Mouse (Mus musculus) limb, embryonic 14.5 days (tissue): ENCODE results near the gene Agt. TPM values are rescaled to one million over a fixed set of nuclear protein-coding genes. Genes with fewer than 3 reads are reported as not detected.
A peak's percentile ranks its signal among the peaks of the same experiment; 100 is the strongest.

Experiments used
- ATAC-seq: fragments of 200-750 bp; cut with Nextera tagmentation; 2 replicates; pipeline ENCODE4 v1.8.0; 2017; ENCODE audit warnings: low read depth, moderate number of reproducible peaks, moderate TSS enrichment; ENCODE audit not compliant: low FRiP score
- DNase-seq: peaks from one replicate; pipeline ENCODE4 v3.0.0-alpha.2; 2015; ENCODE audit warnings: low spot score
- H3K27ac ChIP-seq: fragments of 300-500 bp; sonication (generic); replicated peaks from 2 replicates; pipeline ENCODE4 v1.5.1; 2014; ENCODE audit warnings: low read depth, mild to moderate bottlenecking, low read length, moderate library complexity, mixed read lengths
- H3K27me3 ChIP-seq: fragments of 300-500 bp; sonication (generic); 2 replicates; pipeline ENCODE4 v1.6.1; 2014; ENCODE audit warnings: low read length, mixed read lengths; ENCODE audit not compliant: control insufficient read depth, insufficient read depth
- H3K36me3 ChIP-seq: fragments of 300-500 bp; sonication (generic); 2 replicates; pipeline ENCODE4 v1.6.1; 2014; ENCODE audit warnings: mild to moderate bottlenecking, low read length, moderate library complexity, mixed read lengths; ENCODE audit not compliant: control insufficient read depth, insufficient read depth
- H3K4me1 ChIP-seq: fragments of 300-500 bp; sonication (generic); 2 replicates; pipeline ENCODE4 v1.6.1; 2014; ENCODE audit warnings: antibody characterized with exemption, low read length, mixed read lengths; ENCODE audit not compliant: control insufficient read depth, insufficient read depth
- H3K4me2 ChIP-seq: fragments of 300-500 bp; sonication (generic); replicated peaks from 2 replicates; pipeline ENCODE4 v1.6.1; 2014; ENCODE audit warnings: low read depth, mild to moderate bottlenecking, low read length, moderate library complexity; ENCODE audit not compliant: severe bottlenecking
- H3K4me3 ChIP-seq: fragments of 300-500 bp; sonication (generic); replicated peaks from 2 replicates; pipeline ENCODE4 v1.5.1; 2014; ENCODE audit warnings: low read length
- H3K9ac ChIP-seq: fragments of 300-500 bp; sonication (generic); 2 replicates; pipeline ENCODE4 v1.6.1; 2014; ENCODE audit warnings: mild to moderate bottlenecking, low read depth, low read length, moderate library complexity; ENCODE audit not compliant: severe bottlenecking
- H3K9me3 ChIP-seq: fragments of 300-500 bp; sonication (generic); 2 replicates; pipeline ENCODE4 v1.6.1; 2016; ENCODE audit warnings: low read length; ENCODE audit not compliant: control insufficient read depth
- POLR2A ChIP-seq: fragments of 200-500 bp; IDR thresholded peaks from 2 replicates; pipeline ENCODE4 v1.8.0; 2012; ENCODE audit warnings: inconsistent platforms, mild to moderate bottlenecking, moderate library complexity, borderline replicate concordance; ENCODE audit not compliant: insufficient read depth, insufficient read length; ENCODE audit errors: extremely low read depth
- WGBS: fragments of 180-500 bp; shearing (Covaris S2); extraction: QIAGEN DNeasy Blood & Tissue Kit; methylation state at CpG from one replicate; pipeline ENCODE4 v1.1.7; 2014; 5-methylcytosine and 5-hydroxymethylcytosine counted together
- polyA plus RNA-seq, 2 experiments: library from polyadenylated mRNA; depleted of rRNA in 1 of 2; stranded (reverse) in 1 of 2; unstranded in 1 of 2; fragments of >200 nt; fragmentation: Nextera tagmentation in 1 of 2; extraction: Ambion mirVana in 1 of 2; gene quantifications; 2 replicates each; pipeline versions ENCODE4 v1.2.1 to v1.2.3; 2012 to 2014

Agt gene
- polyA plus RNA-seq, 2 experiments, result 1.1 to 1.5 TPM

DNA sequence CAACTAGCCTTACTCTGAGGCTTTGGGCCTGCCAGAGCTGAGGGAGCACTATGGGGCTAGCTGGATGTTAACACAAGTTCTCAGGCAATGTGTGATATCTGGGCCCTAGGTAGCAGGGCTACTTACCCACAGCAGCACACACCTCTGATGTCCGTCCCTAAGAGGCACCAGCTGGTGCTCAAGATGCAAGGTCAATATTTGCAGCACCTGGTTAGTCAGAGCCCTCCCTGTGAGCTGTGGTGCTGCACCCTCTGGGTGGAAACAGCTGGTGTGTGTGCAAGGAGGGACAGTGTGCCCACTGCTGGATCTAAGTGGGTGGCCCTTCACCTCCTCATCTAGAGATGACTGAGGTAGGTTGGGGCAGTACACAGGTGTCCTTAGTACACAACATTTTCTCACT is 7.2 kb upstream of the Agt start:
- H3K36me3 ChIP-seq, result no peaks in the 10 kb centered on the region
- H3K27ac ChIP-seq, result no peak overlapping the region
- DNase-seq (no peak), ATAC-seq (no peak)
- no peaks in the 10 kb centered on the region for H3K27me3 ChIP-seq
- no peaks in the 10 kb centered on the region for H3K9me3 ChIP-seq
- no peak overlapping the region for H3K4me3 ChIP-seq
- H3K9ac ChIP-seq, result no peak overlapping the region
- H3K4me2 ChIP-seq, result no peak overlapping the region
- 0 out of 2 replicates have a peak, but pooled peaks cover 2% of the 10 kb centered on the region for H3K4me1 ChIP-seq
- 67% methylated on average over 1 of the region's 1 CpGs for WGBS
- no peak for TF ChIP-seq POLR2A

DNA sequence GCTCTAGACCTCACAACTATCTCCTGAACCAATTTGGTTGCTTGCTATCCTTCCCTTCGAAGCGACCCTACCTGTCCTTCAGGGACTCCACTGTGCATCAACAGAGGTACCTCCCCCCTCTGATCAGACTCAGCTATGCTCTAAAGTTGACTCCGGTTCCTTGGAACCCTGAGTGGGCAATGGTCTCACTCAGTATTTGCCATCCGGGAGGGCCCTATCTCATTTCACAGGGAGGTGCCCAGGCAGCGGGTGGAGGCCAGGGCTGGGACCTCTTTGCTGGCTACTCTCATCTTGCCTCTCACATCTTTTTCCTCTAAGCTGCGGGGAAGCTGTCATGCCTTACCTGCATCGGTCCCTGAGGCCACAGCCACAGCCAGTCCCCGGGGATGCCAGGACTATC is 6.3 kb upstream of the Agt start, which contains the start of gene Capn9:
Gene Capn9 (plus strand): TSS at position 301 of the 400 bp plus-strand sequence.
- H3K27ac ChIP-seq, result no peak within 1 kb of the TSS
- no peak within 1 kb of the TSS for H3K4me3 ChIP-seq
- TF ChIP-seq POLR2A, result no peak
- no peak within 1 kb of the TSS for H3K9ac ChIP-seq
- H3K4me1 ChIP-seq, result 0 out of 2 replicates have a peak, but pooled peaks cover 2% of the 10 kb centered on the region
- H3K4me2 ChIP-seq, result no peak within 1 kb of the TSS
- H3K36me3 ChIP-seq, result no peaks in the 10 kb centered on the region
- no peak for ATAC-seq
- H3K27me3 ChIP-seq, result no peaks in the 10 kb centered on the region
- no peak for DNase-seq
- WGBS, result 85% methylated on average over 8 of the region's 8 CpGs
- no peaks in the 10 kb centered on the region for H3K9me3 ChIP-seq

DNA sequence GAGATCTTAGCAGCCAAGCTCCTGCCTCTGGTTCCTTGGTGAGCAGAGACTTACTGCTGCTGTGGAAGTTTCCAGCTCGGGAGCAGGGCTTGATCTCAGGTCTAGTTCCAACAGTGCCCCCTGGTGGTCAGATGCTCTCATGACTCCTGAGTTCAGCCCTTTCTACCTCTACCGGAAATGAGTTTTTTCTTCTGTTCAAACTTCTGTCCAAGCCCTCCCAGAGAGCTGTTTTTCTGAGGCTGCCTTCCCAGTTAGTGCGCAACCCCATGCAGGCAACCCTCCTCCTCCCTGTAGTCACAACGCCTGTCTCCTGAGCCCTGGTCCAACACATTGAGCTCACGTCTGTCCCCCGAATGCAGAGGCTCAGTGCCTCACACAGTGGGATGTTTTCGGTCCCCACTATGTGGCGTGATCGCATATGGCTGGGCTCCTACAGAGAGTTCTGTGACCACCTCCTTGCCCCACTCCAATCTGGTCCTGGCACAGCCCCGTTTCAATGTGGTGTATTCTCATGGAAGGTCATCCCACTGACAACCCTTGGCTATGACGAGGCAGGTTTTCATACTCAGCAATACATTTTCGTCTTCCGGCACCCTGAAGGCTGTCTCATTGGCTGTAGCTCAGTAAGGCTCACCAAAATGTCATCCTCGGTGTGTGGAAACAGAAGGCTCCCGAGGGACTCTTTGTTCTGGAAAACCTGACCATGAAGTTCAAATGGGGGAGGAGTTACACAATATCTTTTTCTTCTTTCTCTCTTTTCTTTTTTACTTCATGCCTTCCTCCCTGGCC is 4.2 kb upstream of the Agt start:
- 0 out of 2 replicates have a peak, but pooled peaks cover 5% of the 10 kb centered on the region for H3K4me1 ChIP-seq
- no peaks in the 10 kb centered on the region for H3K9me3 ChIP-seq
- no peak for TF ChIP-seq POLR2A
- no peak overlapping the region for H3K9ac ChIP-seq
- H3K27me3 ChIP-seq, result no peaks in the 10 kb centered on the region
- peak; percentile 96 for DNase-seq
- no peak overlapping the region for H3K4me3 ChIP-seq
- H3K36me3 ChIP-seq, result no peaks in the 10 kb centered on the region
- no peak overlapping the region for H3K4me2 ChIP-seq
- WGBS, result 65% methylated on average over 15 of the region's 15 CpGs
- ATAC-seq, result peak; percentile 66; the same call in 1 of the 2 replicates
- no peak overlapping the region for H3K27ac ChIP-seq

DNA sequence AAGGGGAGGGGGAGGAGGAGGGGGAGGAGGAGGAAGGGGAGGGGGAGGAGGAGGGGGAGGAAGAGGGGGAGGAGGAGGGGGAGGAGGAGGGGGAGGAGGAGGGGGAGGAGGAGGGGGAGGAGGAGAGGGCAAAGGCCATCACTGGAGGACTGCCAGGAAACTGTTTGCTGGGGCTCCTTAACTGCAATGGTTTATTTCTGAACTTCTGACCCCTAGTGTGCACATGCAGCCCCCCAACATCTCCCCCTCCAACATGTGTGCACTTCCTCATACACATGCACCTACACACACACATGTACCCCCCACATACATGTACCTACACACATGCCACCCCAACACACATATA is 2.9 kb upstream of the Agt start:
- DNase-seq (no peak), ATAC-seq (no peak)
- Histone ChIP-seq H3K27ac (no peak overlapping the region), H3K27me3 (no peaks in the 10 kb centered on the region), H3K4me2 (no peak overlapping the region), H3K36me3 (no peaks in the 10 kb centered on the region), H3K9ac (no peak overlapping the region), H3K9me3 (no peaks in the 10 kb centered on the region), H3K4me1 (0 out of 2 replicates have a peak, but pooled peaks cover 5% of the 10 kb centered on the region), H3K4me3 (no peak overlapping the region)
- TF ChIP-seq POLR2A, result no peak

DNA sequence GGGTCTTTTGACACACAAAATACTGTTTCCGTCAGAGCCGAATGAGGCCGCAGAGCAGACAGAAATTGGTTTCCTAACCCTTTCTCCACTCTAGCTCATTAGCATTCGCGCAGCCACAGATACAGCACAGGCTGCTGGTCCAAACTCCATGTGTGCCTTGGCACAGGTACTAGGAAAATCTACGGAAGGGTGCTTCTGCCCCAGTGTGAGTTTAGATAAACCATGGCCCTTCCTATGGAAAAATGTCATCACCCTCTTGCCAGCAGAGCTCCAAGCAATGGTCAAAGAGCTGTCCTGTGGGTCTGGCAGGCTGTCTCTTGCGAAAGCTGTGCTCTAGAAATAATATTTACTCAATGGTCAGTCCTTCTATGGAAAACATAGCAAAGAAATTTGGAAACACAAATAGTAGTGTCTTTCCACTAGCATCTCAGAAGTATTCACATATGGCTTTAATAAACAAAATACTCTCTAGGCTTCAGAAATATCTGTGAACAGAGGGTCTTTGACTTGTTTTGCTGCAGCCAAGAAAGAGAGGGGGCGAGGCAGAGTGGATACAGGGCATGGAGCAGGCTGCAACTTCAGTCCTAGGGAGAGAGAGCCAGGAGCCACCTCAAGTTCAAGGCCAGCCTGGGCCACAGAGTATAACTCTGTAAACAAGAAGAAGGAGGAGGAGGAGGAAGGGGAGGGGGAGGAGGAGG is 2.4 kb upstream of the Agt start:
- DNase-seq (peak; percentile 46), ATAC-seq (no peak)
- H3K27ac ChIP-seq, result peak overlapping the region; percentile 52; the same call in 1 of the 2 replicates
- no peaks in the 10 kb centered on the region for H3K36me3 ChIP-seq
- no peak for TF ChIP-seq POLR2A
- no peak overlapping the region for H3K4me3 ChIP-seq
- no peak overlapping the region for H3K4me2 ChIP-seq
- H3K4me1 ChIP-seq, result 0 out of 2 replicates have a peak, but pooled peaks cover 5% of the 10 kb centered on the region
- no peaks in the 10 kb centered on the region for H3K27me3 ChIP-seq
- 69% methylated on average over 8 of the region's 8 CpGs for WGBS
- H3K9ac ChIP-seq, result no peak overlapping the region; the same call in 1 of the 2 replicates
- H3K9me3 ChIP-seq, result no peaks in the 10 kb centered on the region
